Mouse (Mus musculus): ENCODE measurements around the gene Gm6592. TPM values are rescaled to one million over a fixed set of nuclear protein-coding genes. Genes with fewer than 3 reads are reported as not detected.

The Gm6592 gene
- polyA plus RNA-seq (2021; fragmentation: Nextera tagmentation) = not detected in 2 replicates
- long read RNA-seq, experiment 1 = 0 reads
- long read RNA-seq, experiment 2 = 0 reads

GRCm38 (mm10) chrX:8843694-8844093 lies at the start of gene Gm6592:
Gene Gm6592 (plus strand): TSS chrX:8843994.

GRCm38 (mm10) chrX:8803391-8803790 lies 40.4 kb upstream of the Gm6592 start, which contains the start of gene Ssxb5:
Gene Ssxb5 (plus strand): TSS chrX:8803691.

GRCm38 (mm10) chrX:8873953-8874352 lies 30.2 kb downstream of the Gm6592 start, which contains the start of gene Gm5751:
Gene Gm5751 (plus strand): TSS chrX:8874253.

GRCm38 (mm10) chrX:8892343-8893155 lies 48.8 kb downstream of the Gm6592 start, which contains the start of gene B630019K06Rik:
Gene B630019K06Rik (plus strand): TSS chrX:8892382.

Other genes starting within 250 kb of the Gm6592 start
- not detected in 2 replicates for gene Ssxb8, start 153.2 kb upstream of the Gm6592 start, polyA plus RNA-seq (2021; fragmentation: Nextera tagmentation)
- gene Ssx9, start 95.6 kb upstream of the Gm6592 start, polyA plus RNA-seq (2021; fragmentation: Nextera tagmentation) = not detected in 2 replicates
- not detected in 2 replicates for gene Ssxb5, start 40.3 kb upstream of the Gm6592 start, polyA plus RNA-seq (2021; fragmentation: Nextera tagmentation)
- not detected in 2 replicates for gene Gm5751, start 30.3 kb downstream of the Gm6592 start, polyA plus RNA-seq (2021; fragmentation: Nextera tagmentation)
- 4.2 and 17.6 TPM in 2 replicates for gene B630019K06Rik, start 48.4 kb downstream of the Gm6592 start, polyA plus RNA-seq (2021; fragmentation: Nextera tagmentation)
- gene Fthl17b, start 119.0 kb downstream of the Gm6592 start, polyA plus RNA-seq (2021; fragmentation: Nextera tagmentation) = not detected in 2 replicates
- not detected in 2 replicates for gene Fthl17c, start 132.6 kb downstream of the Gm6592 start, polyA plus RNA-seq (2021; fragmentation: Nextera tagmentation)
- gene Fthl17d, start 142.8 kb downstream of the Gm6592 start, polyA plus RNA-seq (2021; fragmentation: Nextera tagmentation) = not detected in 2 replicates
- not detected in 2 replicates for gene Fthl17e, start 189.5 kb downstream of the Gm6592 start, polyA plus RNA-seq (2021; fragmentation: Nextera tagmentation)
- gene Fthl17f, start 219.0 kb downstream of the Gm6592 start, polyA plus RNA-seq (2021; fragmentation: Nextera tagmentation) = not detected in 2 replicates